Mouse (Mus musculus): ENCODE data around the gene Batf2. TPM values are rescaled to one million over a fixed set of nuclear protein-coding genes. Genes with fewer than 3 reads are reported as not detected.
A peak's percentile ranks its signal among the peaks of the same experiment; 100 is the strongest.

Batf2 gene
- total RNA-seq (2012; rRNA removed) (not detected in 2 replicates), total RNA-seq (2014; rRNA removed) (not detected in 2 replicates), polyA plus RNA-seq (2012; ENCODE audit: insufficient read length, low read depth) (not detected in 2 replicates)

DNA sequence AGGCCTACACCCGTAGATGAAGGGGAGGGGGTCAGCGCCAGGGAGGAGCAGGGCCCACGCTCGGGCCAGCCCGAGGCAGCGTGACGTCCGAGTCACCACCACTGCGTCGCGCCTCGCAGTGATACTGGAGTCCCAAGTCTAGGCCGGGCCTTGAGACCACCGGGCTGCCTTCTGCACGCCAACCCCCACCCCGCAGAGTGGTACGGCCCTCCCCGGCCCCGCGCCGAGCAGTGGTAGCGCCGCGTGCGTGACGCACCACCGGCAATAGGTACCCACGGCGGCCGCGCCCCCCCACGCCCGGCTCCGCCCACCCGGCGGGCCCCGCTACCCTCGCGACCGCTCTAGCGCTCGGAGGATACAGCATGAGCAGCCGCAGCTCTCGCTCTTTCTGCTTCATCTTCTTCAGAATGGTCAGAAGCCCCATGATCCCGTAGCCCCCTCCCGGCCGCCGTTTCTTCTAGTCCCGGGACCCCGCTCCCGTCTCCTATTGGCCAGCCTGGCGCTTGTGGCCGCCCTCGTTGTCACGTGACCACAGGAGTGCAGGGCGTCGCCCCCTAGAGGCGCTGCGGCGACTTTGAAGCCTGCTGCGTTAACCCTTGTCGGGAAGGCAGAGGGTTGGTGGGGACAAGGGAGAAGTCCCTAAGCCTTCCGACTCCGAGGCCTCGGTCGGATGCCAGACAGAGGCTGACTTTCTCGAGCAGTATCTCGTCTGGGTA lies at the start of gene Batf2:
Batf2 (plus strand) TSS at position 306 of the 716 bp plus-strand sequence.
- H3K36me3 ChIP-seq (replicated peaks in 1 of 2; ENCODE audit: control insufficient read depth in 1 of 2, insufficient read depth in 1 of 2, low read length in 1 of 2), result peaks cover 4 to 22% of the 10 kb centered on the region in 2 experiments
- H3K4me1 ChIP-seq (ENCODE audit: control insufficient read depth in 1 of 2, insufficient read depth in 2 of 2), result peaks cover 8% of the 10 kb centered on the region in 2 experiments
- peak; percentile 94 for DNase-seq (ENCODE audit: extremely low read depth)
- no peaks in the 10 kb centered on the region for H3K79me2 ChIP-seq (replicated peaks; ENCODE audit: control insufficient read depth, extremely low read depth, insufficient read depth, poor library complexity, severe bottlenecking)
- H3K27ac ChIP-seq (ENCODE audit: insufficient read depth, low read depth), result peak within 1 kb of the TSS; percentile 80
- peak; percentile 91 for TF ChIP-seq BHLHE40 (IDR thresholded peaks at IDR 0.05; ENCODE audit: low read depth, low read length)
- TF ChIP-seq PAX5 (IDR thresholded peaks at IDR 0.05; ENCODE audit: low read length), result no peak
- peak; percentile 25; the same call in 1 of the 2 replicates for TF ChIP-seq MXI1 (IDR thresholded peaks at IDR 0.05; ENCODE audit: low read depth, low read length)
- TF ChIP-seq UBTF (IDR thresholded peaks at IDR 0.05; ENCODE audit: low read depth, low read length), result no peak
- TF ChIP-seq ZNF384 (IDR thresholded peaks at IDR 0.05; ENCODE audit: low read depth, low read length), result no peak
- TF ChIP-seq USF2 (conservative IDR thresholded peaks at IDR 0.05; ENCODE audit: low read depth, low read length), result peak; percentile 97
- no peak for TF ChIP-seq MAZ (IDR thresholded peaks at IDR 0.05; ENCODE audit: low read depth, low read length)
- TF ChIP-seq CHD2 (IDR thresholded peaks at IDR 0.05; ENCODE audit: low read length), result peak; percentile 50
- no peak; the same call in 1 of the 2 replicates for TF ChIP-seq TBP (conservative IDR thresholded peaks at IDR 0.05; ENCODE audit: low read depth, low read length)
- no peak for TF ChIP-seq POLR2AphosphoS2 (IDR thresholded peaks at IDR 0.05; ENCODE audit: low read depth, low read length)
- 0 out of 2 replicates have a peak, but pooled peaks have one; percentile 29 for TF ChIP-seq NRF1 (IDR thresholded peaks at IDR 0.05; ENCODE audit: low read depth, low read length)
- TF ChIP-seq CTCF (conservative IDR thresholded peaks at IDR 0.05 in 1 of 2, IDR thresholded peaks at IDR 0.05 in 1 of 2; ENCODE audit: low read depth in 2 of 2, low read length in 2 of 2), result peak in 1 of 2 experiments; percentile 84; a peak in 2 of 4 replicates
- no peak; the same call in none of the 2 replicates for TF ChIP-seq TCF12 (IDR thresholded peaks at IDR 0.05; ENCODE audit: low read depth, low read length)
- peak; percentile 84 for TF ChIP-seq SIN3A (IDR thresholded peaks at IDR 0.05; ENCODE audit: low read length)
- TF ChIP-seq MAX (IDR thresholded peaks at IDR 0.05; ENCODE audit: low read length), result peak; percentile 92
- peak; percentile 71 for TF ChIP-seq POLR2A (IDR thresholded peaks at IDR 0.05; ENCODE audit: low read depth, low read length)
- no peak for TF ChIP-seq JUN (IDR thresholded peaks at IDR 0.05; ENCODE audit: insufficient read depth, low read depth, low read length)
- TF ChIP-seq HCFC1 (IDR thresholded peaks at IDR 0.05; ENCODE audit: low read depth, low read length), result peak; percentile 61
- TF ChIP-seq EP300 (IDR thresholded peaks at IDR 0.05; ENCODE audit: low read length), result no peak
- TF ChIP-seq ELF1 (IDR thresholded peaks at IDR 0.05; ENCODE audit: low read depth, low read length), result no peak; the same call in 1 of the 2 replicates
- peak; percentile 99 for TF ChIP-seq USF1 (IDR thresholded peaks at IDR 0.05; ENCODE audit: low read depth, low read length)
- TF ChIP-seq ZKSCAN1 (IDR thresholded peaks at IDR 0.05; ENCODE audit: borderline replicate concordance, low read depth, low read length), result no peak
- TF ChIP-seq MYC (IDR thresholded peaks at IDR 0.05; ENCODE audit: low read depth, low read length), result no peak
- TF ChIP-seq E2F4 (IDR thresholded peaks at IDR 0.05; ENCODE audit: insufficient replicate concordance, low read depth, low read length), result peak; percentile 30; the same call in 1 of the 2 replicates
- 0 out of 2 replicates have a peak, but pooled peaks have one; percentile 53 for TF ChIP-seq KAT2A (IDR thresholded peaks at IDR 0.05; ENCODE audit: insufficient replicate concordance, low read length)
- peak; percentile 44; the same call in 1 of the 2 replicates for TF ChIP-seq SMC3 (IDR thresholded peaks at IDR 0.05; ENCODE audit: low read depth, low read length)
- peak; percentile 28 for TF ChIP-seq MEF2A (IDR thresholded peaks at IDR 0.05; ENCODE audit: borderline replicate concordance, low read depth, low read length)
- TF ChIP-seq GABPA (IDR thresholded peaks at IDR 0.05; ENCODE audit: insufficient replicate concordance, low read depth, low read length), result no peak
- TF ChIP-seq NELFE (IDR thresholded peaks at IDR 0.05; ENCODE audit: low read depth, low read length), result peak; percentile 86
- TF ChIP-seq JUND (conservative IDR thresholded peaks at IDR 0.05; ENCODE audit: low read depth, low read length), result no peak
- no peak for TF ChIP-seq IRF4 (IDR thresholded peaks at IDR 0.05; ENCODE audit: low read depth, low read length)
- TF ChIP-seq ZC3H11A (IDR thresholded peaks at IDR 0.05; ENCODE audit: low read depth, low read length), result no peak
- no peak for TF ChIP-seq RCOR1 (conservative IDR thresholded peaks at IDR 0.05; ENCODE audit: low read depth, low read length)
- peak; percentile 73; the same call in 1 of the 2 replicates for TF ChIP-seq CHD1 (IDR thresholded peaks at IDR 0.05; ENCODE audit: low read depth, low read length)
- no peak for TF ChIP-seq RAD21 (IDR thresholded peaks at IDR 0.05; ENCODE audit: low read depth, low read length)
- peak; percentile 42; the same call in 1 of the 2 replicates for TF ChIP-seq ZMIZ1 (IDR thresholded peaks at IDR 0.05; ENCODE audit: low read depth, low read length)
- peak; percentile 43; the same call in 1 of the 2 replicates for TF ChIP-seq ETS1 (conservative IDR thresholded peaks at IDR 0.05; ENCODE audit: low read depth, low read length)
- no peak for TF ChIP-seq MAFK (IDR thresholded peaks at IDR 0.05; ENCODE audit: insufficient replicate concordance, low read length)
- in situ Hi-C loops (cut with MboI; ENCODE audit: low pct_ligation_motif_present, low pct_unique_long_range_greater_than_20kb, low sequenced_read_pairs), result no loop called here
- peak within 1 kb of the TSS; percentile 61 to 87 (median 79) for H3K4me3 ChIP-seq (replicated peaks in 1 of 3; ENCODE audit: low read depth in 2 of 3, low read length in 2 of 3, poor library complexity in 1 of 3)
- peaks cover 4% of the 10 kb centered on the region for H3K27me3 ChIP-seq (replicated peaks)
- H3K9me3 ChIP-seq (replicated peaks; ENCODE audit: low read length), result peaks cover 2% of the 10 kb centered on the region
- dilution Hi-C loops (cut with MboI; ENCODE audit: extremely low pct_ligation_motif_present, extremely low pct_unique_long_range_greater_than_20kb, low sequenced_read_pairs), result no loop called here
- H3K9ac ChIP-seq (ENCODE audit: insufficient read depth, low read depth), result peak within 1 kb of the TSS; percentile 77
- H3K4me2 ChIP-seq (ENCODE audit: insufficient read depth, low read depth, poor library complexity, severe bottlenecking), result peak within 1 kb of the TSS; percentile 48
